Mouse (Mus musculus) kidney, postnatal 0 days (tissue): ENCODE results near the gene Sp8. TPM values are rescaled to one million over a fixed set of nuclear protein-coding genes. Genes with fewer than 3 reads are reported as not detected.

Experiments used
- ATAC-seq: fragments of 200-750 bp; cut with Nextera tagmentation; replicated peaks from 2 replicates; pipeline ENCODE4 v1.8.0; 2017; ENCODE audit warnings: low read depth, moderate number of reproducible peaks, moderate TSS enrichment, moderate library complexity; ENCODE audit not compliant: low FRiP score
- DNase-seq: peaks from one replicate; pipeline ENCODE4 v3.0.0-alpha.2; 2016; ENCODE audit warnings: low spot score
- H3K27ac ChIP-seq: fragments of 300-500 bp; sonication (generic); 2 replicates; pipeline ENCODE4 v1.5.1; 2014; ENCODE audit warnings: mild to moderate bottlenecking
- H3K27me3 ChIP-seq: fragments of 300-500 bp; sonication (generic); 2 replicates; pipeline ENCODE4 v1.6.1; 2014; ENCODE audit warnings: low read length, mixed read lengths; ENCODE audit not compliant: insufficient read depth
- H3K36me3 ChIP-seq: fragments of 300-500 bp; sonication (generic); 2 replicates; pipeline ENCODE4 v1.6.1; 2014; ENCODE audit warnings: low read length, mixed read lengths; ENCODE audit not compliant: insufficient read depth
- H3K4me1 ChIP-seq: fragments of 300-500 bp; sonication (generic); replicated peaks from 2 replicates; pipeline ENCODE4 v1.6.1; 2014; ENCODE audit warnings: antibody characterized with exemption, low read length, mixed read lengths; ENCODE audit not compliant: insufficient read depth
- H3K4me2 ChIP-seq: fragments of 300-500 bp; sonication (generic); 2 replicates; pipeline ENCODE4 v1.6.1; 2014; ENCODE audit warnings: mild to moderate bottlenecking, low read length, moderate library complexity, mixed read lengths
- H3K4me3 ChIP-seq: fragments of 300-500 bp; sonication (generic); replicated peaks from 2 replicates; pipeline ENCODE4 v1.5.1; 2014; ENCODE audit warnings: low read depth, low read length
- H3K9ac ChIP-seq: fragments of 300-500 bp; sonication (generic); 2 replicates; pipeline ENCODE4 v1.6.1; 2014; ENCODE audit warnings: low read depth, low read length
- H3K9me3 ChIP-seq: fragments of 300-500 bp; sonication (generic); replicated peaks from 2 replicates; pipeline ENCODE4 v1.6.1; 2016; ENCODE audit warnings: low read length, inconsistent platforms, mixed read lengths
- CTCF ChIP-seq: IDR thresholded peaks from 2 replicates; pipeline ENCODE4 v1.5.1; 2016; ENCODE audit warnings: antibody characterized with exemption, low read depth, mild to moderate bottlenecking, moderate library complexity
- WGBS: fragments of 180-500 bp; shearing (Covaris S2); extraction: QIAGEN DNeasy Blood & Tissue Kit; methylation state at CpG from one replicate; pipeline ENCODE4 v1.1.7; 2014; 5-methylcytosine and 5-hydroxymethylcytosine counted together
- polyA plus RNA-seq: library from polyadenylated mRNA; unstranded; fragments of >200 nt; fragmentation: Nextera tagmentation; extraction: Ambion mirVana; gene quantifications from 2 replicates; pipeline ENCODE4 v1.2.1, GENCODE M21; 2015

Sp8 gene
- polyA plus RNA-seq, 1 experiment from 2014 or later = not detected

DNA sequence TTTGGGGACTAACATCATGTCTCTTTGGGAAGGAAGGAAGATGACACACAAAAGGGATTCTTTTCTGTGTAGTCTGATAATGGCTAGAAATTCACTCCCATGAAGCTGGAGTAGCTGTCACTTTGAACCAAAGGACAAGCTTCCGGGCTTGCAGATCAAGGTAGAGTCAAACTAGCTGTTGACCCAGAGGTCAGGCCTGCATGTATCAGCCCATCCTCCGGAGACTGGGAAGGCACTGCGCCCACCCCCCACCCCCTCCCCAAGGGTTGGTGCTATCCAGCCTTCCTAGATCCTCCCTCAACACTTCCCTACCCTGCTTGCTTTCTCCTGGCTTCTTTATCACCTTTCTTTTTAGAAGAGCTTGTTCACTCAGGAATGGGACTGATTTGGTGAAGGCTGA, 7.2 kb downstream of the Sp8 start:
- DNase-seq (no peak), ATAC-seq (no peak)
- Histone ChIP-seq H3K4me1 (0 out of 2 replicates have a peak, but pooled peaks cover 2% of the 10 kb centered on the region), H3K27me3 (peaks cover 74% of the 10 kb centered on the region), H3K27ac (no peak overlapping the region), H3K9ac (no peak overlapping the region), H3K4me3 (no peak overlapping the region), H3K9me3 (no peaks in the 10 kb centered on the region), H3K36me3 (no peaks in the 10 kb centered on the region), H3K4me2 (no peak overlapping the region)
- TF ChIP-seq CTCF = no peak
- WGBS = 6% methylated on average over 3 of the region's 3 CpGs

DNA sequence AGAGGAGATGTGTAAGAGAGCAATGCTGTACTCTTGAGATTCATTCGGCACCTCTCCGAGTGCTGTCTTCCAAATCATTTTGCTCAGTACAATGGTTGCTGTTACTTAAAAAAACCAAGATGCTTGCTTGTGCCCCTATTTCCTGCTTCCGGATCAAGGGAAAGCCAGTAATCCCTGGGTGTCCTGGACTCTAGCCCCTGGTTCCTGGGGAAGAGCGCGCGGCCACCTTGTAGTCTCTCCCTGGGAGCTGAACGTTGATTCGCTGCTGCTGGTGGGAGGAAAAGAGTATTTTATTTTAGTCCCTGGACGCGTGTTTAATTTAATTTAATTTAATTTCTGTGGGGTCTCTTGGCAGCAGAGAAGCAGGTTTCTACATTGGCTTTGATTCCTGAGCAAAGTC, 8.3 kb downstream of the Sp8 start:
- H3K9ac ChIP-seq = no peak overlapping the region
- no peak overlapping the region for H3K4me3 ChIP-seq
- H3K36me3 ChIP-seq = no peaks in the 10 kb centered on the region
- no peak overlapping the region for H3K27ac ChIP-seq
- no peak for ATAC-seq
- peaks cover 64% of the 10 kb centered on the region for H3K27me3 ChIP-seq
- no peak for DNase-seq
- H3K4me1 ChIP-seq = no peaks in the 10 kb centered on the region
- WGBS = 3% methylated on average over 10 of the region's 10 CpGs
- H3K9me3 ChIP-seq = no peaks in the 10 kb centered on the region
- peak overlapping the region; percentile 48 for H3K4me2 ChIP-seq
- TF ChIP-seq CTCF = no peak

DNA sequence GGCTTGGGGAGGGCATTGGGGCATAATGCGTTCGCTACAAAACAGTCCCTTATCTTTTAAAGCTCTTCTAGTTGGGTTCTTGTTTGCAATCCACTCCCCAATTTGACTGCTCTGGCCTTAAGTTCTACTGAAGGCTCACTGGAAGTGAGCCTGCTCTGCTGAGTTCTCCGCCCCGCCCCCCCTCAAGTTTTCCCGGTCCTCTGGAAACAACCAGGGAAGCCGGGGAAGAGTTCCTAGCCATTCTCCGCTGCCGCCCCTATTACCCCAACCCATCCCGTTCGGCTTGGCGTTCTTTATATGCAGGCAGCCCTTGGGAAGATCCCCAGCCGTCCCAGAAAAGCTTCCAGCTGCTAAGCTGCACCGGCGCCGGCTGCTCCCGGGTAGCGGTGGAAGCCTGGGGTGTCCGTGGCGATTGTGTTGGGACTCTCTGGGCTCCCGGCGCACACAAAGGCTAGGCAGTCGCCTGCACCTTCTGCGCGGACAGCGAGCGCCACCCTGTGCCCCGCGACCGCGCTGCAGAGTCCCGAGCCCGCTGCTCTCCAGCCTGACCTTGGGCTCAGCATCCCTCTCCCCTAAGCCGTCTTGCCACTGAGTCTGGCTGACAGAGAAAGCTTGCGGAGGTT, 8.8 kb downstream of the Sp8 start:
- Histone ChIP-seq H3K27me3 (peaks cover 62% of the 10 kb centered on the region), H3K36me3 (no peaks in the 10 kb centered on the region), H3K27ac (no peak overlapping the region), H3K9ac (no peak overlapping the region), H3K4me3 (peak overlapping the region; percentile 26), H3K4me2 (peak overlapping the region; percentile 48), H3K9me3 (no peaks in the 10 kb centered on the region), H3K4me1 (no peaks in the 10 kb centered on the region)
- peak; percentile 89 for TF ChIP-seq CTCF
- DNase-seq (peak; percentile 78), ATAC-seq (peak; percentile 93)
- under 1% methylated on average over 34 of the region's 34 CpGs for WGBS

DNA sequence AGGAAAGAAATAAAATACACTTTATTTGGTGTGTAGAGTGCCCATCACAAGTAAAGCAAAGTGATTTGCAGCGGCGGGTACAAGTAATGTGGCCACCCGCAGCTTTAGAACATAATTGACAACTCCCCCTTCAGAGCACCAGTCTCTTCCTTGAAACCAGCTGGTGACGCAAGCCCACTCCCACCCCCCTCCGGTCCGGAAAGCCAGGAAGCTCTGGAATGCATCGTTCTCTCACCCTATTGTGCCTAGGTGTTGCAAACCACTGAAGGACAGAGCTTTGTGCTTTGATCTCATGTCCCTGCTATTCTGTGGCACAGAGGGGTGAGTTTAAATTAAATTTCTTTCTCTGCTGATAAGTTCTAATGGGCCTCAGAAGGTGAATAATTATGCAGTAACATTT, 10.0 kb downstream of the Sp8 start:
- no peak overlapping the region for H3K9ac ChIP-seq
- ATAC-seq = no peak
- WGBS = under 1% methylated on average over 7 of the region's 7 CpGs

DNA sequence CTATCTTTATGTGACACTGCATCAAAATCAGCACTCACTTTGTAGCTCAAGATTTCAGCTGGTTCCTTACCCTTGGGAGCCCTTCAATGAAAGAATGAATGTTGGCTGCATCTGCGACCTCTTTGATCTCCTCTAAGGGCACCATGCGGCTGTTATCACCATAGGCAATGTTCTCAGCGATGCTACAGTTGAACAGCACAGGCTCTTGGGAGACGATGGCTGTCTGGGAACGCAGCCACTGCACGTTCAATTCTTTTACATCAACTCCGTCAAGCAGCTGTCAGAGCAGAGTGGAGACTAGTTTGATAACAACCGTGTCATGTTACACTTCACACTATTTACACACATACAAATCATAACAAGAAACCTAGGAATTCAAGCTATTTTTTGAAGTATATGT, 26.5 kb downstream of the Sp8 start:
- DNase-seq (no peak), ATAC-seq (no peak)
- no peak overlapping the region for H3K27ac ChIP-seq
- no peak overlapping the region for H3K4me2 ChIP-seq
- H3K4me1 ChIP-seq = no peaks in the 10 kb centered on the region
- no peaks in the 10 kb centered on the region for H3K36me3 ChIP-seq
- no peaks in the 10 kb centered on the region for H3K27me3 ChIP-seq
- H3K9me3 ChIP-seq = no peaks in the 10 kb centered on the region
- no peak overlapping the region for H3K4me3 ChIP-seq
- H3K9ac ChIP-seq = no peak overlapping the region
- no peak for TF ChIP-seq CTCF
- 65% methylated on average over 8 of the region's 8 CpGs for WGBS

More for the DNA sequence above, 10.0 kb downstream of the Sp8 start:
- Histone ChIP-seq H3K36me3 (no peaks in the 10 kb centered on the region), H3K27ac (no peak overlapping the region), H3K4me1 (no peaks in the 10 kb centered on the region), H3K9me3 (no peaks in the 10 kb centered on the region), H3K4me2 (no peak overlapping the region), H3K27me3 (peaks cover 59% of the 10 kb centered on the region), H3K4me3 (no peak overlapping the region)
- TF ChIP-seq CTCF = no peak
- no peak for DNase-seq

DNA sequence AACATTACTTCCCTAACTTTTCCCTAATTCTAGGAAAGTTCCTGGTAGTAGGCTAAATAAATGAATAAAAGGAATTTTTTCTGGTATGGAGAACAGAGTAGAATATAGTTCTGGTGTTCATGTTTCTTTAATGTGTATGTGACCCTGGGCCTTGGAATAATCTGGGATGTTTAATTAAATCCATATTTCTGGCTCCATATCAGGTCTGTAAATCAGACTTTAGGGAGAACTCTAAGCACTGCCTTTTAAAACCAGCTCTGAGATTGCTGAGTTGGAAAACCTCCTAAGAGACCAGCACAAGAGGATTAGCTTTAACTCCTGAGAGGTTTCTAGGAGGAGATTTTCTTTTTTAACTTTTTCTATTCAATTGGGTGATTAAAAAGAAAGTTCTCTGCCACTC, 36.7 kb downstream of the Sp8 start:
- DNase-seq (no peak), ATAC-seq (no peak)
- no peak overlapping the region for H3K4me2 ChIP-seq
- no peak overlapping the region for H3K4me3 ChIP-seq
- no peaks in the 10 kb centered on the region for H3K36me3 ChIP-seq
- TF ChIP-seq CTCF = no peak
- no peaks in the 10 kb centered on the region for H3K27me3 ChIP-seq
- no peaks in the 10 kb centered on the region for H3K4me1 ChIP-seq
- H3K9me3 ChIP-seq = no peaks in the 10 kb centered on the region
- H3K9ac ChIP-seq = no peak overlapping the region
- no peak overlapping the region for H3K27ac ChIP-seq

DNA sequence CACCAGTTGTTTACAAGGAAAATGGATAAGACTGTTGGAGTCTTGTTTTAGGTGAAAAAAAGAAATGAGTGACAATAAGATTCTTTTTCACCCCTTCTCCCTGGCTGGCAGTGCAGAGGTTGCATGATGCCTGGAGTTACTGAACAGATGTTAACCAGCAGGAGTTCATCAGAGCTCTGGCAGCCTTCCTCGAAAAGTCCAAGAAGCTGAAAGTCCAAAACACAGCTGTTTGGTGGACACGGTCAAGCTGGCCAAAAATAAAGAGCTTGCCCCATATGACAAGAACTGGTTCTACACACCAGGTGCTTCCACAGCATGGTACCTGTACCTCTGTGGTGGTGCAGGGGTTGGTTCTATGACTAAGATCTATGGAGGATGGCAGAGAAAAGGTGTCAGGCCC, 41.8 kb downstream of the Sp8 start:
- Histone ChIP-seq H3K9me3 (no peaks in the 10 kb centered on the region), H3K4me2 (no peak overlapping the region), H3K36me3 (no peaks in the 10 kb centered on the region), H3K4me1 (no peaks in the 10 kb centered on the region), H3K9ac (no peak overlapping the region), H3K4me3 (no peak overlapping the region), H3K27me3 (no peaks in the 10 kb centered on the region), H3K27ac (no peak overlapping the region)
- no peak for TF ChIP-seq CTCF
- WGBS = 49% methylated on average over 2 of the region's 2 CpGs
- DNase-seq = peak; percentile 10
- ATAC-seq = no peak; the same call in 1 of the 2 replicates

Other genes starting within 250 kb of the Sp8 start
- gene Abcb5, start 120.1 kb downstream of the Sp8 start, polyA plus RNA-seq = not detected in 2 replicates